Mouse (Mus musculus) heart, postnatal 0 days (tissue): ENCODE results near the gene Hacd2. TPM values are rescaled to one million over a fixed set of nuclear protein-coding genes. Genes with fewer than 3 reads are reported as not detected.

Source experiments
- ATAC-seq: fragments of 200-750 bp; cut with Nextera tagmentation; 2 replicates; pipeline ENCODE4 v1.8.0; 2017; ENCODE audit warnings: low read depth, moderate number of reproducible peaks, moderate library complexity; ENCODE audit not compliant: insufficient read depth
- DNase-seq: peaks from one replicate; pipeline ENCODE4 v3.0.0-alpha.2; 2016; ENCODE audit warnings: low spot score
- H3K27ac ChIP-seq: fragments of 300-500 bp; sonication (generic); 2 replicates; pipeline ENCODE4 v1.5.1; 2014; ENCODE audit warnings: low read depth, mild to moderate bottlenecking
- H3K27me3 ChIP-seq: fragments of 300-500 bp; sonication (generic); 2 replicates; pipeline ENCODE4 v1.6.1; 2014; ENCODE audit warnings: low read length, mixed read lengths; ENCODE audit not compliant: control insufficient read depth, insufficient read depth
- H3K36me3 ChIP-seq: fragments of 300-500 bp; sonication (generic); replicated peaks from 2 replicates; pipeline ENCODE4 v1.6.1; 2014; ENCODE audit warnings: low read length, mixed read lengths; ENCODE audit not compliant: control insufficient read depth, insufficient read depth
- H3K4me1 ChIP-seq: fragments of 300-500 bp; sonication (generic); 2 replicates; pipeline ENCODE4 v1.6.1; 2014; ENCODE audit warnings: antibody characterized with exemption; ENCODE audit not compliant: control insufficient read depth, insufficient read depth
- H3K4me2 ChIP-seq: fragments of 300-500 bp; sonication (generic); 2 replicates; pipeline ENCODE4 v1.6.1; 2014; ENCODE audit warnings: low read depth, mild to moderate bottlenecking, low read length, moderate library complexity
- H3K4me3 ChIP-seq: fragments of 300-500 bp; sonication (generic); 2 replicates; pipeline ENCODE4 v1.5.1; 2014; ENCODE audit warnings: low read depth, low read length
- H3K9ac ChIP-seq: fragments of 300-500 bp; sonication (generic); replicated peaks from 2 replicates; pipeline ENCODE4 v1.6.1; 2014; ENCODE audit warnings: low read depth, low read length, mixed read lengths
- H3K9me3 ChIP-seq: fragments of 300-500 bp; sonication (generic); replicated peaks from 2 replicates; pipeline ENCODE4 v1.6.1; 2016; ENCODE audit warnings: low read length; ENCODE audit not compliant: control insufficient read depth
- CTCF ChIP-seq: IDR thresholded peaks from 2 replicates; pipeline ENCODE4 v1.5.1; 2016; ENCODE audit warnings: antibody characterized with exemption, control low read depth, low read depth
- EP300 ChIP-seq: IDR thresholded peaks from 2 replicates; pipeline ENCODE4 v1.6.1; 2016; ENCODE audit warnings: antibody characterized with exemption, low read depth
- WGBS: fragments of 180-500 bp; shearing (Covaris S2); extraction: QIAGEN DNeasy Blood & Tissue Kit; methylation state at CpG from one replicate; pipeline ENCODE4 v1.1.7; 2014; 5-methylcytosine and 5-hydroxymethylcytosine counted together
- polyA plus RNA-seq: library from polyadenylated mRNA; unstranded; fragments of >200 nt; fragmentation: Nextera tagmentation; extraction: Ambion mirVana; gene quantifications from 2 replicates; pipeline ENCODE4 v1.2.1, GENCODE M21; 2015
- total RNA-seq: library from RNA; depleted of rRNA; stranded (reverse); fragments of >200 nt; gene quantifications from 2 replicates; pipeline ENCODE4 v1.2.3, GENCODE M21; 2014; ENCODE audit warnings: low replicate concordance; rRNA removed

Gene Hacd2
- total RNA-seq (2.6 and 6.1 TPM in 2 replicates), polyA plus RNA-seq (34.1 and 34.2 TPM in 2 replicates)

DNA sequence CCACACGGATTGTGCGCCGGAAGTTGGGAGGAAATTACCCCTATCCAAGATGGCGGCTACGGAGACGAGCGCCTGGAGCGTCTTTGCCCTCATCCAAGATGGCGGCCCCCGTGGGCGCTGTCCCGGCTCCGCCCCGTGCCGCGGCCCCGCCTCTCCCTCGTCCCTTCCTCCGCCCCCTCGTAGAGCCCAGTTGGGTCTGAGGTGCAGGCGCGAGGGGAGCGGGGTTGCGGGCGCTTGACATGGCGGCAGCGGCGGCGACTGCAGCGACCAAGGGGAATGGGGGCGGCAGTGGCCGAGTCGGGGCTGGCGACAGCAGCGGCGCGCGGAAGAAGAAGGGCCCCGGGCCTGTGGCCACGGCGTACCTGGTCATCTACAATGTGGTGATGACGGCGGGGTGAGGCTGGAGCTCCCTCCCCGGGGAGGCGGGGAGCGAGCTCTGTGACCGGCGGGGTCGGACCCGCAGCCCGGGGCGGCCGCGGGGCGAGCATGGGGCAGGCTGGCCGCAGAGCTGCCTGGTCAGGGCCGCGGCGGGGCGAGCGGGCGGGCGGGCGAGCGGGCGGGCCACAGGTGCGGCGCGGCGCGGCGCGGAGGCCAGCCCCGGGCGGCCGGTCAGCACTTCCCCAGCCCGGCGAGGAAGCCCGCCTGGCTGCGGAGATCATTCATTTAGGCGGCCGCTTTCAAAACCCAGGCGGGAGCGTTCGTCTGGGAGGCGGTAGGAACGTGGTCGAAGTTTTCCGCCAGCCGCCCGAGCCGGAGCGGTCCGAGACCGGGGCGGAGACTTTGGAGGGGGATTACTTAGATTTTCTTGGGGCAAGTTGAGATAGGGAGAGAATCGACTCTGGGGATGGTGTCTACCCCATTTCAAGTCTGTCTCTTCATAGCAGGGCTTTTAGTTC is at the start of gene Hacd2:
Gene Hacd2 (plus strand): TSS at position 187 of the 896 bp plus-strand sequence.
- TF ChIP-seq CTCF: no peak
- no peak for TF ChIP-seq EP300
- Histone ChIP-seq H3K4me1 (no peaks in the 10 kb centered on the region), H3K9ac (peak within 1 kb of the TSS; percentile 85), H3K27me3 (0 out of 2 replicates have a peak, but pooled peaks cover 7% of the 10 kb centered on the region), H3K27ac (peak within 1 kb of the TSS; percentile 76), H3K9me3 (no peaks in the 10 kb centered on the region), H3K4me3 (peak within 1 kb of the TSS; percentile 87), H3K36me3 (peaks cover 4% of the 10 kb centered on the region; the same call in 1 of the 2 replicates), H3K4me2 (peak within 1 kb of the TSS; percentile 89)
- under 1% methylated on average over 72 of the region's 97 CpGs for WGBS
- ATAC-seq: peak; percentile 99
- peak; percentile 95 for DNase-seq

DNA sequence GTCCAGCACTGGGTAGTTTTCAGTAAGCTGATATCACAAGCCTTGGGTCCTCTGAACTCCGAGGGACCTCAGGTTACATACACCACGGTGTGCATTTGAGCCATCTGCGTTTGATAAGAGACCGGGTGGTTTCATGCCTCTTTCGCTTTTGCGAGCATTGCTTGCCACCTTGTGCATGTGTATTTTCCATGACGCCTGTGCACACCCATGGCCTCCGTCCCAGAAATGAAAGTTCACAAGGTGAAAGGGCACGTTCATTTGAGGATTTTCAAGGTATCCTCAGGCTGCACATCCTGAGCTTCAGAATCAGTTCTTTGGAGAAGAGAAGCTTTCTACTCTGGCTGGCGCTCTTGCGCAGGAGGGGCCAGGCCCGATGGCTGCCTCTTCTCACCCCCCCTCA is 49.8 kb upstream of the Hacd2 start:
- no peak for DNase-seq
- H3K27me3 ChIP-seq: no peaks in the 10 kb centered on the region
- 79% methylated on average over 12 of the region's 12 CpGs for WGBS
- TF ChIP-seq EP300 (no peak), CTCF (no peak)
- H3K4me2 ChIP-seq: no peak overlapping the region
- H3K27ac ChIP-seq: no peak overlapping the region
- no peak overlapping the region for H3K4me3 ChIP-seq
- H3K9me3 ChIP-seq: no peaks in the 10 kb centered on the region
- H3K4me1 ChIP-seq: 0 out of 2 replicates have a peak, but pooled peaks cover 7% of the 10 kb centered on the region
- no peak overlapping the region for H3K9ac ChIP-seq
- 0 out of 2 replicates have a peak, but pooled peaks cover 7% of the 10 kb centered on the region for H3K36me3 ChIP-seq
- ATAC-seq: no peak

DNA sequence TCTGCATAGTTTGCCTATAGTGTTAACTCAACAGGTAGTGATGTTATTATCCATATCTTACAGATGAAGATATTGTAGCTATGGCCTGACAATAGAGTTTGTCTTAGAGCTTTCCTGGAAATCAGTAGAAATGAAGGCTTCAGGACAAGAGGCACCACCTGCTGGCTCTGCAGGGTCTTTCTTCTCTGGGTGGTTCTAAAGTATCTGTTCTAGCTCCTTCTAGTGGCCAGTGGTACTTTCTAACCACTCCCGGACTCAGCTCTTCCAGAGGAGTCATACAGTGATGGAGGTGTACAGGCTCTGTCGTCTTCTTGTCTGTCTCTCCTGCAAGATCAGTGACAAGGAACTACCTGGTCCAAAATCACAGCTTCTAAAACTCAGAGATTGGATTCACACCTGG is 46.7 kb upstream of the Hacd2 start:
- H3K36me3 ChIP-seq: peaks cover 7% of the 10 kb centered on the region; the same call in 1 of the 2 replicates

DNA sequence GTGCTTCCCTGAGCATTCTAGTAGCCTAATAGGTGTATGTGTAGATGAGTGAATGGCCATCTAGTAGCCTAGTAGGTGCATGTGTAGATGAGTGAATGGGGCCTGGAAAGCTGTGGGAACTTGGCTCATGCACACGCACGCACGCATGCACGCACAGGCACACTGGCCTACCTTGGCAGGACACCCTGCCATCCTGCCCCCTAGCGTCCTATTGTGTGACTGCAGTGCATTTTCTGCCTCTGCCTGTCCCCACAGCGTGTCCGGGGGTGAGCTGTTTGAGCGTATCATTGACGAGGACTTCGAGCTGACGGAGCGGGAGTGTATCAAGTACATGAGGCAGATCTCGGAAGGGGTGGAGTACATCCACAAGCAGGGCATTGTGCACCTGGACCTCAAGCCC is 45.6 kb upstream of the Hacd2 start:
- H3K27ac ChIP-seq: no peak overlapping the region
- H3K4me2 ChIP-seq: no peak overlapping the region
- H3K9me3 ChIP-seq: no peaks in the 10 kb centered on the region
- ATAC-seq: no peak
- H3K4me1 ChIP-seq: peaks cover 12% of the 10 kb centered on the region; the same call in 1 of the 2 replicates
- no peak overlapping the region for H3K4me3 ChIP-seq
- no peak overlapping the region for H3K9ac ChIP-seq
- TF ChIP-seq EP300 (no peak), CTCF (peak; percentile 42)
- DNase-seq: no peak
- 82% methylated on average over 13 of the region's 13 CpGs for WGBS
- H3K36me3 ChIP-seq: peaks cover 3% of the 10 kb centered on the region; the same call in 1 of the 2 replicates
- no peaks in the 10 kb centered on the region for H3K27me3 ChIP-seq

More for the DNA sequence above, 46.7 kb upstream of the Hacd2 start:
- ATAC-seq (peak; percentile 66; the same call in 1 of the 2 replicates), DNase-seq (no peak)
- H3K9me3 ChIP-seq: no peaks in the 10 kb centered on the region
- no peaks in the 10 kb centered on the region for H3K27me3 ChIP-seq
- H3K9ac ChIP-seq: no peak overlapping the region
- TF ChIP-seq EP300 (no peak), CTCF (peak; percentile 55)
- H3K27ac ChIP-seq: no peak overlapping the region
- H3K4me2 ChIP-seq: no peak overlapping the region
- WGBS: 34% methylated on average over 2 of the region's 2 CpGs
- peaks cover 7% of the 10 kb centered on the region; the same call in 1 of the 2 replicates for H3K4me1 ChIP-seq
- no peak overlapping the region for H3K4me3 ChIP-seq

DNA sequence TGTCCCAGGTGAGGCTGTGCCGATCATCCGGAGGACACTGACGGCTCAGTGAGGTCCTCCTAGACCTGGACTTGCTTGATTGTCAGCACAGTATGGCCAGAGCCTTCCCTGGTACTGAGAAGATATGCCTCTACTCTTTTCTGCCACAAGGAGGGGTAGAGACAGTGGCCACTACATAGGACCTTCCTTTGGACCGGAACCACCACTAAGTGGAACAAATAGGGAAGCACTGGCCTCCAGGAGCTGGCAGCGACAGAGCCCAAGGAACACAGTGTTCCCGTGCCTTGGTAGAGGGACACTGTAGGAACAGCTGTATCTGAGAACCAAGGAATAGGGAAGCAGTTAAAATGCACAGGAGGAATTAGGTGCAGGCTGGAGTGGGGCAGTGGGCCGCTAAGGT is 44.2 kb upstream of the Hacd2 start:
- Histone ChIP-seq H3K9me3 (no peaks in the 10 kb centered on the region), H3K4me2 (no peak overlapping the region), H3K4me1 (peaks cover 12% of the 10 kb centered on the region; the same call in 1 of the 2 replicates), H3K27ac (no peak overlapping the region), H3K4me3 (no peak overlapping the region), H3K27me3 (no peaks in the 10 kb centered on the region), H3K36me3 (peaks cover 3% of the 10 kb centered on the region; the same call in 1 of the 2 replicates), H3K9ac (no peak overlapping the region)
- DNase-seq (no peak), ATAC-seq (no peak)
- 86% methylated on average over 7 of the region's 7 CpGs for WGBS
- no peak for TF ChIP-seq CTCF
